Mouse (Mus musculus): ENCODE results near the gene Cipc.

The Cipc gene

GRCm38 (mm10) chr12:86931919-86932574, 14.8 kb upstream of the Cipc start:
- no peak for DNase-seq (ENCODE audit: low spot score in 2 of 2)

- no peak for DNase-seq (ENCODE audit: low spot score in 2 of 2)
These were observed 14.3 kb upstream of the Cipc start for GRCm38 (mm10) chr12:86932575-86932952.

- no peak for DNase-seq (ENCODE audit: low spot score in 2 of 2)
These were observed 12.1 kb upstream of the Cipc start for GRCm38 (mm10) chr12:86934748-86935147.

GRCm38 (mm10) chr12:86935692-86936282, 11.1 kb upstream of the Cipc start:
- no peak for DNase-seq (ENCODE audit: low spot score in 2 of 2)

GRCm38 (mm10) chr12:86936587-86937343, 10.1 kb upstream of the Cipc start:
- no peak for DNase-seq (ENCODE audit: low spot score in 2 of 2)

GRCm38 (mm10) chr12:86938571-86938970, 8.3 kb upstream of the Cipc start:
- DNase-seq (ENCODE audit: low spot score in 2 of 2), result no peak

- no peak for DNase-seq (ENCODE audit: low spot score in 2 of 2)
These were observed 5.7 kb upstream of the Cipc start for GRCm38 (mm10) chr12:86941173-86941572.

GRCm38 (mm10) chr12:86941734-86942486, 4.9 kb upstream of the Cipc start:
- DNase-seq (ENCODE audit: low spot score in 2 of 2), result no peak

GRCm38 (mm10) chr12:86943421-86943820, 3.4 kb upstream of the Cipc start:
- no peak for DNase-seq (ENCODE audit: low spot score in 2 of 2)

- peak; percentile 49 to 68 for DNase-seq (ENCODE audit: low spot score in 2 of 2)
These were observed 1.7 kb upstream of the Cipc start for GRCm38 (mm10) chr12:86945126-86945525.

- DNase-seq (ENCODE audit: low spot score in 2 of 2), result no peak
These were observed 502 bp upstream of the Cipc start for GRCm38 (mm10) chr12:86946301-86946781.

- peak; percentile 45 to 55 for DNase-seq (ENCODE audit: low spot score in 2 of 2)
These were observed 998 bp downstream of the Cipc start for GRCm38 (mm10) chr12:86947681-86948401.

- DNase-seq (ENCODE audit: low spot score in 2 of 2), result no peak
These were observed 1.8 kb downstream of the Cipc start for GRCm38 (mm10) chr12:86948627-86949026.

GRCm38 (mm10) chr12:86949501-86949900, 2.7 kb downstream of the Cipc start:
- DNase-seq (ENCODE audit: low spot score in 2 of 2), result no peak

GRCm38 (mm10) chr12:86950161-86950960, 3.5 kb downstream of the Cipc start:
- DNase-seq (ENCODE audit: low spot score in 2 of 2), result no peak

- DNase-seq (ENCODE audit: low spot score in 2 of 2), result no peak
These were observed 4.1 kb downstream of the Cipc start for GRCm38 (mm10) chr12:86950961-86951360.

- no peak for DNase-seq (ENCODE audit: low spot score in 2 of 2)
These were observed 5.5 kb downstream of the Cipc start for GRCm38 (mm10) chr12:86952331-86952850.

- DNase-seq (ENCODE audit: low spot score in 2 of 2), result no peak
These were observed 9.1 kb downstream of the Cipc start for GRCm38 (mm10) chr12:86955894-86956293.

GRCm38 (mm10) chr12:86958558-86958957, 11.7 kb downstream of the Cipc start:
- no peak for DNase-seq (ENCODE audit: low spot score in 2 of 2)

GRCm38 (mm10) chr12:86959661-86960060, 12.8 kb downstream of the Cipc start:
- DNase-seq (ENCODE audit: low spot score in 2 of 2), result no peak
